Mouse (Mus musculus) cortical plate, adult 2 months (tissue): ENCODE results near the gene C1qa.

Experiments
- CTCF ChIP-seq: fragments of 200-500 bp; IDR thresholded peaks from 2 replicates; pipeline ENCODE4 v1.5.1; 2011; ENCODE audit warnings: mild to moderate bottlenecking, control low read depth, low read length; ENCODE audit not compliant: insufficient read depth; ENCODE audit errors: extremely low read depth
- POLR2A ChIP-seq: fragments of 200-500 bp; IDR thresholded peaks from 2 replicates; pipeline ENCODE4 v1.6.1; 2011; ENCODE audit warnings: mild to moderate bottlenecking, low read length, control low read depth; ENCODE audit not compliant: insufficient read depth; ENCODE audit errors: extremely low read depth

GRCm38 (mm10) chr4:136865531-136865930 lies 33.1 kb downstream of the C1qa start:
- TF ChIP-seq CTCF = no peak
- no peak for TF ChIP-seq POLR2A
